ENCODE assay signal across 9 mouse cellular contexts in the genomic region with DNA sequence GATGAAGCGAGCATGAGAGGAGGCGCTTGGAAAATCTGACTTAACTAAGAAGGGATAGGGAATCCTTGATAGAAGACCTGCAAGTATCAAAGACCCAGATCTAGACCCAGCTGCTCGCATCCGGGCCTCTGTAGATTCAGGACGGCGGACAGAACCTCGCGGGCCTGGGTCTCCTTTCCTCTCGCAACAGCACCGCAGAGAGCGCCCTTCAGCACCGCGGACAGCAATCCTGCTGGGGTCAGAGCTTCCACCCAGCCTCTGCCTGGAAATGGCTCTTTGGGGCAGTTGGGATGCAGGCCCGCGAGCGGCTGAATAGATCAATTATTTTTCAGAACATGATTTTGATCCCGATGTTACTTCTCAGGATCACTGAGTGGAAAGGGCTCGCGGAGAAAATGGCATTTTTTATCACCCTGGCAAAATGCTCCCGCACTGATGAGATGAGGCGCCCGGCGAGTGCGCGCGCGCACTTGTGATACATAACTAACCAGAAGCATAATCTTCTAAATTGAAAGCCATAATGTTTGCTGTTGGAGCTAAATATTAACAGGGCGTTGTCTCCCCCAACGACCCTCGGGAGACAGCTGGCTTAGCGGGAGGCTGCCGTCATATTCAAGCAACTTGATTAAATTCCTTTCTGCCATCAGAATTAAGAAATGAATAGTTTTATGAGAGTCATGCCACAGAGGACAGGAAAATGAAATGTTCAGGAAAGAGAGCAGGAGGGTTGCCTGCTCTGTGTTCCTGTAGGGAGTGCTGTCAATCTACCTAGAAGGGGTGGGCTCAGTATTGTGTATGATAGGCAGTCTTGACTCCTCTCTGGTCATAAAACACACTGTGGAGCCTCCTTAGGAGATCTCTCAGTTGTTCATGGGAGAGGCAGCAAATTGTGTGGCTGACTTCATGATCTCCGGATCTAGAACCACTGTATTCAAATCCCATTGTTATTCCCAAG.
DNase-seq lines count a peak whose midpoint lies in the region; ATAC-seq and TF ChIP-seq lines count a peak whose summit lies in the region.
"Had no signal": no experiment of that assay in that cellular context is flagged by ENCODE, and none has a peak within 500 bp of the region (broad histone marks: within the 10 kb centered on the region; RNA-seq: fewer than 3 reads in every experiment).

No protein-coding gene starts in this region.

- no peak for TF ChIP-seq CTCF in brain, embryonic 14.5 days (IDR thresholded peaks at IDR 0.05; ENCODE audit: borderline replicate concordance, extremely low read depth, insufficient read depth, insufficient read length)

- H3K9ac ChIP-seq in midbrain, embryonic 16.5 days (ENCODE audit: low read depth, low read length), result peak overlapping the region; percentile 39; the same call in 1 of the 2 replicates
- H3K9ac ChIP-seq: limb, embryonic 12.5 days had no signal

- WGBS in midbrain, embryonic 16.5 days, result 13% methylated on average over 33 of the region's 33 CpGs

- peak; percentile 63 for DNase-seq in right cerebral cortex, postnatal 14 days
- DNase-seq in right cerebral cortex, postnatal 36 days (ENCODE audit: low spot score in 2 of 2), result no peak
- peak; percentile 67 for DNase-seq in brain, embryonic 14.5 days (ENCODE audit: low read depth)
- peak; percentile 73 to 84 for DNase-seq in gastrocnemius, postnatal 4 days (ENCODE audit: low spot score in 2 of 2)
- DNase-seq in kidney, postnatal 4 days, result peak; percentile 96 to 97
- DNase-seq in urinary bladder, postnatal 10 days (ENCODE audit: low spot score), result peak; percentile 26
- no peak for DNase-seq in layer of hippocampus, adult 9-10 months (ENCODE audit: low spot score)

- no peaks in the 10 kb centered on the region for H3K27me3 ChIP-seq in midbrain, embryonic 16.5 days (ENCODE audit: control insufficient read depth, insufficient read depth, low read depth, low read length)

- no peaks in the 10 kb centered on the region for H3K36me3 ChIP-seq in midbrain, embryonic 16.5 days (ENCODE audit: control insufficient read depth, insufficient read depth, low read length)
- H3K36me3 ChIP-seq: limb, embryonic 12.5 days had no signal

- H3K4me1 ChIP-seq in midbrain, embryonic 16.5 days (ENCODE audit: control insufficient read depth, insufficient read depth, low read length), result peaks cover 11% of the 10 kb centered on the region
- H3K4me1 ChIP-seq: limb, embryonic 12.5 days had no signal

- no peak for ATAC-seq in midbrain, embryonic 16.5 days

- H3K27ac ChIP-seq in midbrain, embryonic 16.5 days (ENCODE audit: low read length), result peak overlapping the region; percentile 44; the same call in 1 of the 2 replicates
- H3K27ac ChIP-seq: limb, embryonic 12.5 days had no signal

- TF ChIP-seq POLR2A in brain, embryonic 14.5 days (IDR thresholded peaks at IDR 0.05; ENCODE audit: borderline replicate concordance, extremely low read depth, insufficient read depth, insufficient read length, poor library complexity, severe bottlenecking), result no peak

- 0 out of 2 replicates have a peak overlapping the region, but pooled peaks have one; percentile 4 for H3K4me3 ChIP-seq in midbrain, embryonic 16.5 days (ENCODE audit: low read depth, low read length)
- H3K4me3 ChIP-seq: limb, embryonic 12.5 days had no signal

- H3K9me3 ChIP-seq in midbrain, embryonic 16.5 days (replicated peaks; ENCODE audit: control insufficient read depth, low read length, poor library complexity, severe bottlenecking), result no peaks in the 10 kb centered on the region
- H3K9me3 ChIP-seq: limb, embryonic 12.5 days had no signal

- H3K4me2 ChIP-seq in midbrain, embryonic 16.5 days (ENCODE audit: low read length), result peak overlapping the region; percentile 50
- H3K4me2 ChIP-seq: limb, embryonic 12.5 days had no signal

Comparison
In these comparisons a context has a peak if more than half of its experiments do, and no peak if none do; other contexts are left out.
1. DNase-seq: peak in right cerebral cortex, postnatal 14 days (single experiment), brain, embryonic 14.5 days (single experiment), gastrocnemius, postnatal 4 days (2 of 2), kidney, postnatal 4 days (2 of 2) and urinary bladder, postnatal 10 days (single experiment); none in right cerebral cortex, postnatal 36 days (0 of 2) and layer of hippocampus, adult 9-10 months (single experiment).